Mouse (Mus musculus) CD4-positive, CD25-positive, alpha-beta regulatory T cell, adult 4 months (primary cell): ENCODE results near the gene Nid1. TPM values are rescaled to one million over a fixed set of nuclear protein-coding genes. Genes with fewer than 3 reads are reported as not detected.
"Not testable (repeated sequence)": the region's sequence is repeated elsewhere in the genome, so short reads cannot be mapped to it uniquely, and the experiment has no call there.

Experiments
- ATAC-seq: one replicate; pipeline ENCODE4 v1.8.0; 2017
- polyA plus RNA-seq, 2 experiments: library from polyadenylated mRNA; unstranded; fragments of 100-300 nt; shearing (Covaris generic); gene quantifications; one replicate each; pipeline ENCODE4 v1.2.1; 2017

Gene Nid1
- polyA plus RNA-seq, 2 experiments from 2014 or later: 0.13 TPM; not detected in 1

- ATAC-seq: peak; percentile 52
Observed at GRCm38 (mm10) chr13:13493517-13493916, 56.2 kb downstream of the Nid1 start.

GRCm38 (mm10) chr13:13498022-13498421, 60.7 kb downstream of the Nid1 start:
- no peak for ATAC-seq

- no peak for ATAC-seq
Observed at GRCm38 (mm10) chr13:13502406-13502805, 65.1 kb downstream of the Nid1 start.

GRCm38 (mm10) chr13:13503695-13504386, 66.5 kb downstream of the Nid1 start:
- no peak for ATAC-seq

- no peak for ATAC-seq
Observed at GRCm38 (mm10) chr13:13505063-13505462, 67.7 kb downstream of the Nid1 start.

- no peak for ATAC-seq
Observed at GRCm38 (mm10) chr13:13506556-13506955, 69.2 kb downstream of the Nid1 start.

- no peak for ATAC-seq
Observed at GRCm38 (mm10) chr13:13514861-13515260, 77.5 kb downstream of the Nid1 start.

- ATAC-seq: peak; percentile 83
Observed at GRCm38 (mm10) chr13:13516376-13517225, 79.2 kb downstream of the Nid1 start.

- ATAC-seq: no peak
Observed at GRCm38 (mm10) chr13:13518114-13518513, 80.8 kb downstream of the Nid1 start.

- ATAC-seq: no peak
Observed at GRCm38 (mm10) chr13:13520436-13520835, 83.1 kb downstream of the Nid1 start.

GRCm38 (mm10) chr13:13523625-13524584, 86.6 kb downstream of the Nid1 start:
- ATAC-seq: peak; percentile 56

- ATAC-seq: no peak
Observed at GRCm38 (mm10) chr13:13525205-13525604, 87.9 kb downstream of the Nid1 start.

GRCm38 (mm10) chr13:13525877-13526276, 88.5 kb downstream of the Nid1 start:
- no peak for ATAC-seq

- ATAC-seq: peak; percentile 78
Observed at GRCm38 (mm10) chr13:13529115-13529542, 91.8 kb downstream of the Nid1 start.

- peak; percentile 66 for ATAC-seq
Observed at GRCm38 (mm10) chr13:13530913-13531312, 93.6 kb downstream of the Nid1 start.

GRCm38 (mm10) chr13:13531923-13532322, 94.6 kb downstream of the Nid1 start:
- ATAC-seq: no peak

- no peak for ATAC-seq
Observed at GRCm38 (mm10) chr13:13536555-13536954, 99.2 kb downstream of the Nid1 start.

GRCm38 (mm10) chr13:13537272-13538015, 100.1 kb downstream of the Nid1 start:
- ATAC-seq: peak; percentile 74

- peak; percentile 87 for ATAC-seq
Observed at GRCm38 (mm10) chr13:13538585-13539300, 101.4 kb downstream of the Nid1 start.

GRCm38 (mm10) chr13:13543073-13543472, 105.7 kb downstream of the Nid1 start:
- not testable (repeated sequence) for ATAC-seq

- no peak for ATAC-seq
Observed at GRCm38 (mm10) chr13:13546792-13547191, 109.4 kb downstream of the Nid1 start.
